Mouse (Mus musculus) megakaryocyte-erythroid progenitor cell, adult 5-6 weeks (primary cell): ENCODE measurements around the gene Fbxo46. TPM values are rescaled to one million over a fixed set of nuclear protein-coding genes. Genes with fewer than 3 reads are reported as not detected.

Source experiments
- ATAC-seq: replicated peaks from 2 replicates; pipeline ENCODE4 v1.8.0; 2016; ENCODE audit warnings: mild to moderate bottlenecking, inconsistent platforms; ENCODE audit not compliant: severe bottlenecking, poor library complexity, low FRiP score, low TSS enrichment
- total RNA-seq, 2 experiments: library from RNA; stranded (forward) in 1 of 2; stranded (reverse) in 1 of 2; fragments of 200-1000, 215-1000 nt in 1 of 2; fragments of >200 nt in 1 of 2; fragmentation: Nextera tagmentation in 1 of 2; gene quantifications; 2 replicates each; pipeline ENCODE4 v1.2.3; 2014 to 2017

The Fbxo46 gene
- total RNA-seq, 2 experiments from 2014 or later, result 6.3 to 7.8 TPM

- no peak for ATAC-seq
Observed at GRCm38 (mm10) chr7:19184758-19185157, 65.1 kb downstream of the Fbxo46 start.

Other genes starting within 250 kb of the Fbxo46 start
- gene Pglyrp1, start 248.5 kb upstream of the Fbxo46 start, total RNA-seq (2014; fragmentation: Nextera tagmentation), result 1.9 and 43.9 TPM in 2 replicates
- gene Pglyrp1, start 248.5 kb upstream of the Fbxo46 start, total RNA-seq (2017), result 0.61 and 2.2 TPM in 2 replicates
- 23.6 and 42.3 TPM in 2 replicates for gene Ccdc61, start 209.4 kb upstream of the Fbxo46 start, total RNA-seq (2014; fragmentation: Nextera tagmentation)
- 6.8 and 13.3 TPM in 2 replicates for gene Ccdc61, start 209.4 kb upstream of the Fbxo46 start, total RNA-seq (2017)
- not detected in 2 replicates for gene Nova2, start 194.0 kb upstream of the Fbxo46 start, total RNA-seq (2014; fragmentation: Nextera tagmentation)
- not detected in 2 replicates for gene Nova2, start 194.0 kb upstream of the Fbxo46 start, total RNA-seq (2017)
- not detected in 2 replicates for gene Nanos2, start 132.5 kb upstream of the Fbxo46 start, total RNA-seq (2014; fragmentation: Nextera tagmentation)
- not detected in 2 replicates for gene Nanos2, start 132.5 kb upstream of the Fbxo46 start, total RNA-seq (2017)
- gene Mypop, start 128.6 kb upstream of the Fbxo46 start, total RNA-seq (2014; fragmentation: Nextera tagmentation), result not detected in 2 replicates
- 0.23 and 2.0 TPM in 2 replicates for gene Mypop, start 128.6 kb upstream of the Fbxo46 start, total RNA-seq (2017)
- gene Irf2bp1, start 115.8 kb upstream of the Fbxo46 start, total RNA-seq (2014; fragmentation: Nextera tagmentation), result 23.8 TPM in 2 replicates
- 12.3 and 12.7 TPM in 2 replicates for gene Irf2bp1, start 115.8 kb upstream of the Fbxo46 start, total RNA-seq (2017)
- not detected in 2 replicates for gene Foxa3, start 96.3 kb upstream of the Fbxo46 start, total RNA-seq (2014; fragmentation: Nextera tagmentation)
- not detected in 2 replicates for gene Foxa3, start 96.3 kb upstream of the Fbxo46 start, total RNA-seq (2017)
- 73.9 and 91.0 TPM in 2 replicates for gene Sympk, start 95.5 kb upstream of the Fbxo46 start, total RNA-seq (2014; fragmentation: Nextera tagmentation)
- gene Sympk, start 95.5 kb upstream of the Fbxo46 start, total RNA-seq (2017), result 35.3 and 52.2 TPM in 2 replicates
- gene Rsph6a, start 65.2 kb upstream of the Fbxo46 start, total RNA-seq (2014; fragmentation: Nextera tagmentation), result not detected in 2 replicates
- gene Rsph6a, start 65.2 kb upstream of the Fbxo46 start, total RNA-seq (2017), result not detected in 2 replicates
- 28.5 and 29.2 TPM in 2 replicates for gene Dmwd, start 43.6 kb upstream of the Fbxo46 start, total RNA-seq (2014; fragmentation: Nextera tagmentation)
- gene Dmwd, start 43.6 kb upstream of the Fbxo46 start, total RNA-seq (2017), result 7.7 and 10.6 TPM in 2 replicates
- 15.1 and 19.8 TPM in 2 replicates for gene Dmpk, start 36.0 kb upstream of the Fbxo46 start, total RNA-seq (2014; fragmentation: Nextera tagmentation)
- gene Dmpk, start 36.0 kb upstream of the Fbxo46 start, total RNA-seq (2017), result 3.9 and 7.5 TPM in 2 replicates
- 8.9 and 10.1 TPM in 2 replicates for gene Six5, start 25.3 kb upstream of the Fbxo46 start, total RNA-seq (2014; fragmentation: Nextera tagmentation)
- gene Six5, start 25.3 kb upstream of the Fbxo46 start, total RNA-seq (2017), result 2.1 and 2.2 TPM in 2 replicates
- 0.22 and 0.35 TPM in 2 replicates for gene Gm4969, start 1.5 kb upstream of the Fbxo46 start, total RNA-seq (2014; fragmentation: Nextera tagmentation)
- gene Gm4969, start 1.5 kb upstream of the Fbxo46 start, total RNA-seq (2017), result 0.65 TPM in 1 of 2 replicates, not detected in the other
- 2.4 and 5.1 TPM in 2 replicates for gene Qpctl, start 29.4 kb downstream of the Fbxo46 start, total RNA-seq (2014; fragmentation: Nextera tagmentation)
- gene Qpctl, start 29.4 kb downstream of the Fbxo46 start, total RNA-seq (2017), result 1.1 and 5.5 TPM in 2 replicates
- 146 and 165 TPM in 2 replicates for gene Snrpd2, start 29.9 kb downstream of the Fbxo46 start, total RNA-seq (2014; fragmentation: Nextera tagmentation)
- 80.7 and 93.4 TPM in 2 replicates for gene Snrpd2, start 29.9 kb downstream of the Fbxo46 start, total RNA-seq (2017)
- not detected in 2 replicates for gene Gipr, start 46.3 kb downstream of the Fbxo46 start, total RNA-seq (2014; fragmentation: Nextera tagmentation)
- gene Gipr, start 46.3 kb downstream of the Fbxo46 start, total RNA-seq (2017), result 0.95 TPM in 1 of 2 replicates, not detected in the other
- 4.8 and 11.4 TPM in 2 replicates for gene Eml2, start 56.6 kb downstream of the Fbxo46 start, total RNA-seq (2014; fragmentation: Nextera tagmentation)
- gene Eml2, start 56.6 kb downstream of the Fbxo46 start, total RNA-seq (2017), result 4.8 and 6.6 TPM in 2 replicates
- 0.64 TPM in 1 of 2 replicates, not detected in the other for gene Gpr4, start 92.7 kb downstream of the Fbxo46 start, total RNA-seq (2014; fragmentation: Nextera tagmentation)
- not detected in 2 replicates for gene Gpr4, start 92.7 kb downstream of the Fbxo46 start, total RNA-seq (2017)
- gene Opa3, start 108.5 kb downstream of the Fbxo46 start, total RNA-seq (2014; fragmentation: Nextera tagmentation), result 22.3 and 22.6 TPM in 2 replicates
- 17.1 and 21.2 TPM in 2 replicates for gene Opa3, start 108.5 kb downstream of the Fbxo46 start, total RNA-seq (2017)
- gene Vasp, start 152.0 kb downstream of the Fbxo46 start, total RNA-seq (2014; fragmentation: Nextera tagmentation), result 19.3 and 34.8 TPM in 2 replicates
- 27.9 and 53.7 TPM in 2 replicates for gene Vasp, start 152.0 kb downstream of the Fbxo46 start, total RNA-seq (2017)
- not detected in 2 replicates for gene Ppm1n, start 160.2 kb downstream of the Fbxo46 start, total RNA-seq (2014; fragmentation: Nextera tagmentation)
- gene Ppm1n, start 160.2 kb downstream of the Fbxo46 start, total RNA-seq (2017), result not detected in 2 replicates
- gene Rtn2, start 162.8 kb downstream of the Fbxo46 start, total RNA-seq (2014; fragmentation: Nextera tagmentation), result not detected in 2 replicates
- gene Rtn2, start 162.8 kb downstream of the Fbxo46 start, total RNA-seq (2017), result not detected in 2 replicates
- 4.2 and 4.8 TPM in 2 replicates for gene Fosb, start 190.2 kb downstream of the Fbxo46 start, total RNA-seq (2014; fragmentation: Nextera tagmentation)
- 52.4 and 77.0 TPM in 2 replicates for gene Fosb, start 190.2 kb downstream of the Fbxo46 start, total RNA-seq (2017)
- gene Ercc1, start 224.9 kb downstream of the Fbxo46 start, total RNA-seq (2014; fragmentation: Nextera tagmentation), result 31.3 and 51.5 TPM in 2 replicates
- gene Ercc1, start 224.9 kb downstream of the Fbxo46 start, total RNA-seq (2017), result 19.8 and 23.8 TPM in 2 replicates
- 17.2 and 36.6 TPM in 2 replicates for gene Cd3eap, start 239.6 kb downstream of the Fbxo46 start, total RNA-seq (2014; fragmentation: Nextera tagmentation)
- 34.9 and 47.7 TPM in 2 replicates for gene Cd3eap, start 239.6 kb downstream of the Fbxo46 start, total RNA-seq (2017)
- 4.3 and 6.5 TPM in 2 replicates for gene Ppp1r13l, start 239.9 kb downstream of the Fbxo46 start, total RNA-seq (2014; fragmentation: Nextera tagmentation)
- gene Ppp1r13l, start 239.9 kb downstream of the Fbxo46 start, total RNA-seq (2017), result 0.30 TPM in 1 of 2 replicates, not detected in the other